Mouse (Mus musculus) testis, adult 2 months (tissue): ENCODE results near the gene Nab2. TPM values are rescaled to one million over a fixed set of nuclear protein-coding genes. Genes with fewer than 3 reads are reported as not detected.
A peak's percentile ranks its signal among the peaks of the same experiment; 100 is the strongest.

Experiments used
- H3K27ac ChIP-seq: fragments of 200-500 bp; 2 replicates; pipeline ENCODE4 v1.5.1; 2012; ENCODE audit warnings: low read depth, low read length; ENCODE audit not compliant: control insufficient read depth, insufficient read depth
- H3K27me3 ChIP-seq: fragments of 200-500 bp; 2 replicates; pipeline ENCODE4 v1.6.1; 2012; ENCODE audit warnings: mild to moderate bottlenecking, low read length, moderate library complexity; ENCODE audit not compliant: control insufficient read depth, insufficient read depth
- H3K36me3 ChIP-seq: fragments of 200-500 bp; 2 replicates; pipeline ENCODE4 v1.6.1; 2012; ENCODE audit warnings: mild to moderate bottlenecking, low read length; ENCODE audit not compliant: control insufficient read depth, insufficient read depth
- H3K4me1 ChIP-seq: fragments of 200-500 bp; 2 replicates; pipeline ENCODE4 v1.6.1; 2012; ENCODE audit warnings: low read length; ENCODE audit not compliant: control insufficient read depth, insufficient read depth
- H3K4me3 ChIP-seq: fragments of 200-500 bp; 2 replicates; pipeline ENCODE4 v1.5.1; 2012; ENCODE audit warnings: low read depth, mild to moderate bottlenecking, low read length, moderate library complexity, mixed read lengths; ENCODE audit not compliant: control insufficient read depth
- CTCF ChIP-seq: fragments of 200-500 bp; IDR thresholded peaks from 2 replicates; pipeline ENCODE4 v1.5.1; 2012; ENCODE audit warnings: low read depth, mild to moderate bottlenecking, inconsistent platforms, low read length, moderate library complexity; ENCODE audit not compliant: control insufficient read depth, insufficient read depth, insufficient replicate concordance
- POLR2A ChIP-seq: fragments of 200-500 bp; IDR thresholded peaks from 2 replicates; pipeline ENCODE4 v1.6.1; 2012; ENCODE audit warnings: low read depth, mild to moderate bottlenecking, inconsistent platforms, low read length, moderate library complexity; ENCODE audit not compliant: control insufficient read depth
- polyA plus RNA-seq: library from polyadenylated mRNA; depleted of rRNA; stranded (reverse); fragments of >200 nt; gene quantifications from 2 replicates; pipeline ENCODE4 v1.2.3, GENCODE M21; 2012

The Nab2 gene
- polyA plus RNA-seq, 1 experiment: 24.6 TPM

DNA sequence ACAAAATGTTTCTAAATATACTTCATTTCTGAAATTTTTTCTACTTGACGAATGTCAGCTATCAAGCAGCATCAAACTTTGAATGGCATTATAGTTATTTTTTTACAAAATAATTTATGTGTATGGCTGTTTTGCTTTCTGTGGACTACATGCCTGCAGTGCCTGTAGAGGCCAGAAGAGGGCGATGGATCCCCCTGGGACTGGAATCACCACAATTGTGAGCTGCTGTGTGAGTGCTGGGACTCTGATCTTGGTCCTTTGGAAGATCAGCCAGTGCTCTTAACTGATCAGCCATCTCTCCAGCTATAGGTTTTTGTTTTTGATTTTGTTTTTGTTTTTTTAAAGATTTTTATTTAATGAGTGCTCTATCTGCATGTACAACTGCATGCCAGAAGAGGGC lies 2.9 kb upstream of the Nab2 start:
- Histone ChIP-seq H3K27ac (no peak overlapping the region), H3K4me1 (peaks cover 22% of the 10 kb centered on the region), H3K4me3 (no peak overlapping the region), H3K36me3 (no peaks in the 10 kb centered on the region), H3K27me3 (no peaks in the 10 kb centered on the region)
- no peak for TF ChIP-seq POLR2A
- TF ChIP-seq CTCF: peak; percentile 65; the same call in 1 of the 2 replicates

GRCm38 (mm10) chr10:127670185-127670584 lies 1.8 kb upstream of the Nab2 start:
- peak overlapping the region; percentile 20; the same call in 1 of the 2 replicates for H3K4me3 ChIP-seq
- no peaks in the 10 kb centered on the region for H3K36me3 ChIP-seq
- H3K27me3 ChIP-seq: no peaks in the 10 kb centered on the region
- TF ChIP-seq CTCF (no peak), POLR2A (no peak)
- H3K27ac ChIP-seq: no peak overlapping the region
- H3K4me1 ChIP-seq: peaks cover 26% of the 10 kb centered on the region

- TF ChIP-seq CTCF (no peak), POLR2A (no peak)
- H3K4me1 ChIP-seq: peaks cover 24% of the 10 kb centered on the region
- peak overlapping the region; percentile 66 for H3K27ac ChIP-seq
Observed at GRCm38 (mm10) chr10:127669170-127669569, 802 bp upstream of the Nab2 start.

DNA sequence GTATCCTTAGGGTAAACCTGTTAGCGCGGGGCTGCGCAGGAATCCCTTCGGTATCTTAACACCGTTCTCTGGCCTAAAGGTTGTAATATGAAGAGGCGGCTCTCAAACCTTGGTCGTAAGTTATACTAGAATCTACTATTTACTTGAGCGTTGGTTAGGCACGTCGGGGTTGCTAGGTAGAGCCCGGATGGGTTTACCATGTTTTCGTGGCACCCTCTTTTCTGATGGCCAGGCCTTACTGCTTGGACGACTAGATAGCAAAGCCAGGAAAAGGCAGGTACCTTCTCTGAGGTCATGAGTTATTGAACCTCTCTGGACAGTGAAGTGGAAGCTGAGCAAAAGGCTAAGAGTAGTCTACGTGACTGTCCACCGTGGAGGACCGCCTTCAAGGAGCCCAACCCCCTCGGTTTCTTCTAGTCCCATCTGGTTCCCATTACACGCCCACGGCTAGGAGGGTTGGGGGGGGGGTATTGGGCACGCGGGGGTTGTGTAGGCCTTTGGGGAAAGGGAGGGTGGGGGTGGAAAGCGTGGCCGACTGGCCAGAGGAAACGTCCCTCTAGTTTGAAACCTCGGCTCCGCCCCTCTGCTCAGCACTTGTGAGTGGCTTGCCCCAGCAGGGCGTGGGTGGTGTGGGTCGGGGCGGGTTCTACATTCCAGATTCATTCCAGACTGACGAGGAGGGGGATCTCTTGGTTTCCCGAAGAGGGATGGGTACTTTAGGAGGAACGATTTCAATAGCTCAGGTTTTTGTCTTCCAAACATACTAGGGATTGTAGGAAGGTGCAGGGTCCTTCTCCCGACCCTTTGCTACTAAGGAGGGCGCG lies 887 bp downstream of the Nab2 start:
- Histone ChIP-seq H3K4me1 (peaks cover 29% of the 10 kb centered on the region), H3K4me3 (peak overlapping the region; percentile 93), H3K27ac (peak overlapping the region; percentile 94), H3K36me3 (no peaks in the 10 kb centered on the region), H3K27me3 (no peaks in the 10 kb centered on the region)
- TF ChIP-seq CTCF: no peak
- peak; percentile 49; the same call in 1 of the 2 replicates for TF ChIP-seq POLR2A

More at GRCm38 (mm10) chr10:127669170-127669569, 802 bp upstream of the Nab2 start:
- Histone ChIP-seq H3K27me3 (no peaks in the 10 kb centered on the region), H3K4me3 (peak overlapping the region; percentile 80), H3K36me3 (no peaks in the 10 kb centered on the region)

DNA sequence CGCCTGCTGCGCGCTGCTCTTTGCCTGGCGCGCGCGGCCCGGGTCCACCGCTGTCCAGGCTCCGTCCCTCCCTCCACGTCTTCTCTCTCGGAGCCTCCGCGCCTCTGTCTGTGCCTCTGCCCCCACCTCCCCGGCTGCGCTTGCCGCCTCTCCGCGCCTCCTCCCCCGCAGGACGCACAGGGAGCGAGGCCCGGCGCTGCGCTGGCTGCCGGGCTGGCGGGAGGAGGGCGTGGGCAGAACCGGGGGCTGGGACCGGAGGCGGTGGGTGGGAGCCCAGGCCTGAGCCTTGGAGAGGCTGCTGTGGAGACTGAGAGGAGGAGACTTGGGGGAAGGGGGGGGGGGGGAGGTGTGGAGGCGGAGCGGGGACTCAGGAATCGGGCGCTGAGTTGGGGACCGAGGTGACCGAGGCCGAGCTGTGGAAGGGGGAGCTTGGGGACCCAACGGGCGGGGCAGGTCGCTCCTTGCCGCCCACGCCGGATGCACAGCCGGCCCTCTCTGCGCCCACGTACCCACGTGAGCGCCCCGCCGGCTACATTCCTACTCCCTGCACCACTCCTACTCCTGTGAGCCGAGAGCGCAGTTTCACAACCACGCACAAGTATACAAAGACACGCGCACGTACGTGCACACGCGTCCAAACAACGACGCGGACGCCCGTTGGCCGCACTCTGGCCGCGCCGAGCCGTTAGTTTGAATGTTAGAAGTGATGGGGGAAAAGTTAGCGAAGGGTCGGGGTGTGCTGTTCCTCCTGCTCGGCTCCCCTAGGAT lies 1.7 kb downstream of the Nab2 start, which contains the start of gene Nemp1:
Gene Nemp1, plus strand, starts transcription at position 401 of the 768 bp plus-strand sequence.
- TF ChIP-seq CTCF (no peak), POLR2A (no peak; the same call in 1 of the 2 replicates)
- H3K4me3 ChIP-seq: peak within 1 kb of the TSS; percentile 93
- no peaks in the 10 kb centered on the region for H3K27me3 ChIP-seq
- no peaks in the 10 kb centered on the region for H3K36me3 ChIP-seq
- peak within 1 kb of the TSS; percentile 94 for H3K27ac ChIP-seq
- peaks cover 30% of the 10 kb centered on the region for H3K4me1 ChIP-seq

DNA sequence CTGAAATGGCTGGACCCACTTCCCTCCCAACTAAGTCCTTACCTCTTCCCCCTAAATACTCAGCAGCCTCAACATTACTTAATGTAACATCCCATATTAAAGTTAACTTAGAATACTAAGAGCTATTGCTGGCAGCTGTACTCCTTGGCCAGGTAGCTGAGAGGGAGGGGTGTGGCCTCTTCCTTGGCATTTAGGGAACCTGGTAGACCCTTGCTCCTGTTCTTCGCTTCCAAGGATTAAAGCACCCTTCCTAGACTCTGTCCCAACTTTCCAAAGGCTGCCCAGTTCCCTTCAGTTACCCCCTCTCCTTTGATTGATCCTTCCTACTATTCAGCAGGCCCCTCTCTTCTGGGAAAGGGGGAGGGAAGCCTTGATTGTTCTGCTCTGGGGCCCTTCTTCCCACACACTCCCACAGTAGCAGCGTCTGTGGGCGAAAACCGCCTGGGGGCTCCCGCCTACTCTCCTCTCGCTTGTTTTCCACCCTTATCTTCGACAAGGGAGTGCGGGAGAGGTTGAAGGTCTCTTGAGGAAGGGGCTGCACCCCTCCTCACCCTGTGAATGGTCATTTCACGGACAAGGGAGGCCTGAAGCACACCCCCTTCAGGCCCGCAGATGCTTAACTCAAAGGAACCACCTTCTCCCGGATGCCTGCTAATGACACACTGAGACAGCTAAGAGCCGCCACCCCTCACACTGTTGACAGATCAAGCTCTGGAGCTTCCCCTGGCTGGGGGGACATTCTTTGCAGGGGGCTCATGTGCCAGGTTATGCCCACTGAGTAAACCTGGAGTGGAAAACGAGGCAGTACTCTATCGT lies 2.8 kb downstream of the Nab2 start:
- TF ChIP-seq POLR2A (no peak), CTCF (no peak)
- no peaks in the 10 kb centered on the region for H3K27me3 ChIP-seq
- H3K27ac ChIP-seq: peak overlapping the region; percentile 73
- H3K36me3 ChIP-seq: no peaks in the 10 kb centered on the region
- peak overlapping the region; percentile 93 for H3K4me3 ChIP-seq
- H3K4me1 ChIP-seq: peaks cover 32% of the 10 kb centered on the region
